Mouse (Mus musculus) thymus, adult 2 months (tissue): ENCODE measurements around the gene Braf.

ENCODE experiments used
- CTCF ChIP-seq: fragments of 200-500 bp; IDR thresholded peaks from 2 replicates; pipeline ENCODE4 v1.5.1; 2012; ENCODE audit warnings: mild to moderate bottlenecking, control low read depth, low read length, moderate library complexity, borderline replicate concordance; ENCODE audit not compliant: control insufficient read depth, poor library complexity, insufficient read depth; ENCODE audit errors: extremely low read depth
- POLR2A ChIP-seq: fragments of 200-500 bp; IDR thresholded peaks from 2 replicates; pipeline ENCODE4 v1.6.1; 2012; ENCODE audit warnings: mild to moderate bottlenecking, low read length, control low read depth, moderate library complexity; ENCODE audit not compliant: control insufficient read depth, poor library complexity, insufficient read depth; ENCODE audit errors: extremely low read depth

GRCm38 (mm10) chr6:39606862-39607261 lies 118.4 kb downstream of the Braf start:
- TF ChIP-seq CTCF = no peak
- TF ChIP-seq POLR2A = no peak
